Mouse (Mus musculus) heart, embryonic 15.5 days (tissue): ENCODE measurements around the gene Ypel3. TPM values are rescaled to one million over a fixed set of nuclear protein-coding genes. Genes with fewer than 3 reads are reported as not detected.

Source experiments
- ATAC-seq: fragments of 200-750 bp; cut with Nextera tagmentation; replicated peaks from 2 replicates; pipeline ENCODE4 v1.8.0; 2017; ENCODE audit warnings: low read depth, moderate TSS enrichment; ENCODE audit not compliant: insufficient number of reproducible peaks, insufficient read depth, low FRiP score
- H3K27ac ChIP-seq: fragments of 300-500 bp; sonication (generic); 2 replicates; pipeline ENCODE4 v1.5.1; 2015; ENCODE audit warnings: mild to moderate bottlenecking, inconsistent platforms
- H3K27me3 ChIP-seq: fragments of 300-500 bp; sonication (generic); 2 replicates; pipeline ENCODE4 v1.6.1; 2015; ENCODE audit warnings: inconsistent platforms
- H3K36me3 ChIP-seq: fragments of 300-500 bp; sonication (generic); 2 replicates; pipeline ENCODE4 v1.6.1; 2015; ENCODE audit warnings: mild to moderate bottlenecking, inconsistent platforms
- H3K4me1 ChIP-seq: fragments of 300-500 bp; sonication (generic); replicated peaks from 2 replicates; pipeline ENCODE4 v1.6.1; 2015; ENCODE audit warnings: inconsistent platforms
- H3K4me2 ChIP-seq: fragments of 300-500 bp; sonication (generic); 2 replicates; pipeline ENCODE4 v1.6.1; 2015; ENCODE audit warnings: inconsistent platforms, mild to moderate bottlenecking, moderate library complexity
- H3K4me3 ChIP-seq: fragments of 300-500 bp; sonication (generic); 2 replicates; pipeline ENCODE4 v1.5.1; 2015; ENCODE audit warnings: mild to moderate bottlenecking, inconsistent platforms
- H3K9ac ChIP-seq: fragments of 300-500 bp; sonication (generic); 2 replicates; pipeline ENCODE4 v1.6.1; 2015; ENCODE audit warnings: mild to moderate bottlenecking, inconsistent platforms
- H3K9me3 ChIP-seq: fragments of 300-500 bp; sonication (generic); replicated peaks from 2 replicates; pipeline ENCODE4 v1.6.1; 2016; ENCODE audit warnings: inconsistent platforms
- WGBS: fragments of 180-500 bp; shearing (Covaris S2); methylation state at CpG from one replicate; pipeline ENCODE4 v1.1.7; 2015; ENCODE audit warnings: mixed read lengths; 5-methylcytosine and 5-hydroxymethylcytosine counted together
- polyA plus RNA-seq: library from polyadenylated mRNA; unstranded; fragments of >200 nt; fragmentation: Nextera tagmentation; extraction: Ambion mirVana; gene quantifications from 2 replicates; pipeline ENCODE4 v1.2.1, GENCODE M21; 2015

The Ypel3 gene
- polyA plus RNA-seq, 1 experiment from 2014 or later: 78.1 TPM

GRCm38 (mm10) chr7:126780971-126781635 is 4.3 kb downstream of the Ypel3 start, which contains the start of gene Tbx6:
Tbx6 (plus strand) TSS chr7:126781483.
- H3K9ac ChIP-seq: peak within 1 kb of the TSS; percentile 58

DNA sequence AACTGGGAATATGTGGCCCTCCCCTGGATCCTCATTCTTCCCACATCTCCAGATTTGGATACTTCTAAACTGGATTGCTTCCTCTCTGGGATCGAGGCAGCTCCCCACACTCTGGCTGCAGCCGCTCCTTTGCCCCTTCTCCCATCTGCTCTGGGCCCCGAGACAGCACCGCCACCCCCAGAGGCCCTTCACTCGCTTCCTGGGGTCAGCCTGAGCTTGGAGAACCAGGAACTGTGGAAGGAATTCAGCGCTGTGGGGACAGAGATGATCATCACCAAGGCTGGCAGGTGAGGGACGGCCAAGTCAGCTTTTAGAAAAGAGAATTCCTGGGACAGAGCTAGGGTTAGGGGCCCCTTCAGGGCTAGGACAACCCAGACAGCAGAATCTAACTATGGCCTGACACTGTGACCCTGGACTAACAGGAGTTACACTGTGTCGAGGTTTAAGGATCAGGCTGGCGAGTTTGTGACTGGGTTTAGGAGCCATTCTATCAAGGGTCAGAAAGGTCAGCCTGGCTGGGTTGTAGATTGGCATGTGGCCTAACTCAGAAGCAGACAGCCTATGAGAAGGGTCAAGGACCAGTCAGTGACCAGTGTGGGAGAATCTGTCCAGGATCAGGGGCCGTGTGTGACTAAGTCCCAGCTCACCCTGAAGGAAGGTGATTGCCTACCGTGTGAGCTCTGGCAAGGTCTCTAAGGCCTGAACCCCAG is 5.1 kb downstream of the Ypel3 start:
- H3K27ac ChIP-seq: no peak overlapping the region
- 39% methylated on average over 11 of the region's 11 CpGs for WGBS
- peak overlapping the region; percentile 52; the same call in 1 of the 2 replicates for H3K4me3 ChIP-seq
- no peak for ATAC-seq
- no peaks in the 10 kb centered on the region for H3K27me3 ChIP-seq
- peak overlapping the region; percentile 91 for H3K4me2 ChIP-seq
- peak overlapping the region; percentile 58 for H3K9ac ChIP-seq
- peaks cover 27% of the 10 kb centered on the region for H3K36me3 ChIP-seq
- no peaks in the 10 kb centered on the region for H3K9me3 ChIP-seq
- peaks cover 35% of the 10 kb centered on the region for H3K4me1 ChIP-seq

More at GRCm38 (mm10) chr7:126780971-126781635, 4.3 kb downstream of the Ypel3 start, which contains the start of gene Tbx6:
- Histone ChIP-seq H3K27me3 (no peaks in the 10 kb centered on the region), H3K4me2 (peak within 1 kb of the TSS; percentile 91), H3K36me3 (peaks cover 20% of the 10 kb centered on the region), H3K27ac (peak within 1 kb of the TSS; percentile 38; the same call in 1 of the 2 replicates), H3K4me1 (peaks cover 40% of the 10 kb centered on the region), H3K9me3 (no peaks in the 10 kb centered on the region), H3K4me3 (peak within 1 kb of the TSS; percentile 52)
- ATAC-seq: no peak
- 6% methylated on average over 22 of the region's 22 CpGs for WGBS

DNA sequence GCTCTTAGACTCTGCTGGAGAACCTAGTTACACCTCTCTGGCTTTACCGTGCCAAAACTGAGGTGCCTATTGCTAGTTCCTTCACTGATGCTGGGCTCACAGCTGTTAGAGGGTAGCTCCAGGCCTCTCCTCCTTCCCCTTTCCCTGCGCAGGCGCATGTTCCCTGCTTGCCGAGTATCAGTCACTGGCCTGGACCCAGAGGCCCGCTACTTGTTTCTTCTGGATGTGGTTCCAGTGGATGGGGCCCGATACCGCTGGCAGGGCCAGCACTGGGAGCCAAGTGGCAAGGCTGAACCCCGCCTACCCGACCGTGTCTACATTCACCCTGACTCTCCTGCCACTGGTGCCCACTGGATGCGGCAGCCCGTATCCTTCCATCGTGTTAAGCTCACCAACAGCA is 5.9 kb downstream of the Ypel3 start:
- no peak for ATAC-seq
- Histone ChIP-seq H3K4me2 (no peak overlapping the region), H3K9me3 (no peaks in the 10 kb centered on the region), H3K4me1 (peaks cover 26% of the 10 kb centered on the region), H3K27ac (no peak overlapping the region), H3K9ac (no peak overlapping the region), H3K36me3 (peaks cover 36% of the 10 kb centered on the region), H3K27me3 (no peaks in the 10 kb centered on the region), H3K4me3 (no peak overlapping the region)
- 78% methylated on average over 13 of the region's 13 CpGs for WGBS

DNA sequence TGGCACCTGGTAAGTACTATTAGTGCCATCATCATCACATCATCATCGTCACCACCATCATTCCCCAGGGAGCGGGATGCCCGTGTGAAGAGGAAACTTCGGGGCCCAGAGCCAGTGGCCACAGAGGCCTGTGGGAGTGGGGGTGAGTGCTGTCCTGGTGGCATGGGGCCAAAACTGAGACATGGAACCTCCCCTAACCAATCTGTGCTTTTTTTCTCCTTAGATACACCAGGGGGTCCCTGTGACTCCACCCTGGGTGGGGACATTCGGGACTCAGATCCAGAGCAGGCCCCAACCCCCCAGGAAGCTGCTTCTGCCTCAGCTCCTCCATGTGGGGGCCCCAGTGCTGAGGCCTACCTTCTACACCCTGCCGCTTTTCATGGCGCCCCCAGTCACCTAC is 7.7 kb downstream of the Ypel3 start:
- peaks cover 52% of the 10 kb centered on the region for H3K36me3 ChIP-seq
- H3K9me3 ChIP-seq: no peaks in the 10 kb centered on the region
- H3K4me1 ChIP-seq: peaks cover 21% of the 10 kb centered on the region
- no peak overlapping the region for H3K27ac ChIP-seq
- no peak overlapping the region for H3K4me3 ChIP-seq
- 80% methylated on average over 7 of the region's 7 CpGs for WGBS
- no peaks in the 10 kb centered on the region for H3K27me3 ChIP-seq
- ATAC-seq: no peak
- no peak overlapping the region for H3K4me2 ChIP-seq
- no peak overlapping the region for H3K9ac ChIP-seq

GRCm38 (mm10) chr7:126785056-126785455 is 8.3 kb downstream of the Ypel3 start:
- H3K9ac ChIP-seq: no peak overlapping the region
- H3K9me3 ChIP-seq: no peaks in the 10 kb centered on the region
- ATAC-seq: no peak
- H3K4me3 ChIP-seq: no peak overlapping the region
- 58% methylated on average over 4 of the region's 4 CpGs for WGBS
- no peak overlapping the region for H3K4me2 ChIP-seq
- H3K27me3 ChIP-seq: no peaks in the 10 kb centered on the region
- H3K4me1 ChIP-seq: peaks cover 15% of the 10 kb centered on the region
- H3K36me3 ChIP-seq: peaks cover 57% of the 10 kb centered on the region
- H3K27ac ChIP-seq: no peak overlapping the region

DNA sequence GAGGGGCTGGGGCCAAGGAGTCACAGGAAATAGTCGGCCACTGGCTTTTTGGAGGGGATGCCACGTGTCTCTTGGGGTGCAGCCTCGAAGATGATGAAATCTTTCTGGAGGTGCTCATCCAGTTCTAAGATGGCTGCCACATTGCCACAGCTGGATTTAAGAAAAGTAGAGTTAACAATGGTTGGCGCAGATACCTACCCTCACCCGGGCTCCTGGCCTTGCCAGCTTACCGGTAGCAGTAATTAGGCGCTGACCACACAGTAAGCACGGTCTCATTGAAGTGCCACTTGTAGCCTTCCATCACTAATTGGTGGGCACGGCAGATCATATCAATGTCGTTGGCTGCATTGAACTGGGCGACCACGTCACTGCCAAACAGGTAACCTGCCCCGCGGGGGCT is 9.4 kb downstream of the Ypel3 start:
- 88% methylated on average over 14 of the region's 14 CpGs for WGBS
- no peaks in the 10 kb centered on the region for H3K9me3 ChIP-seq
- no peak overlapping the region for H3K9ac ChIP-seq
- H3K36me3 ChIP-seq: peaks cover 59% of the 10 kb centered on the region
- H3K27me3 ChIP-seq: no peaks in the 10 kb centered on the region
- H3K4me3 ChIP-seq: no peak overlapping the region
- no peak overlapping the region for H3K27ac ChIP-seq
- peaks cover 14% of the 10 kb centered on the region for H3K4me1 ChIP-seq
- no peak overlapping the region for H3K4me2 ChIP-seq
- ATAC-seq: no peak

GRCm38 (mm10) chr7:126789141-126789540 is 12.4 kb downstream of the Ypel3 start:
- Histone ChIP-seq H3K9me3 (no peaks in the 10 kb centered on the region), H3K9ac (no peak overlapping the region), H3K36me3 (peaks cover 59% of the 10 kb centered on the region), H3K27ac (no peak overlapping the region), H3K4me2 (no peak overlapping the region), H3K27me3 (no peaks in the 10 kb centered on the region), H3K4me1 (peaks cover 17% of the 10 kb centered on the region), H3K4me3 (no peak overlapping the region)
- ATAC-seq: no peak
- WGBS: 85% methylated on average over 4 of the region's 4 CpGs

GRCm38 (mm10) chr7:126791851-126792720 is 15.3 kb downstream of the Ypel3 start, which contains the start of gene Ppp4c:
Ppp4c (minus strand) TSS chr7:126792496.
- peak; percentile 90 for ATAC-seq
- Histone ChIP-seq H3K4me3 (peak within 1 kb of the TSS; percentile 68), H3K27ac (peak within 1 kb of the TSS; percentile 97), H3K27me3 (no peaks in the 10 kb centered on the region), H3K9me3 (no peaks in the 10 kb centered on the region), H3K4me2 (peak within 1 kb of the TSS; percentile 80), H3K36me3 (peaks cover 56% of the 10 kb centered on the region), H3K4me1 (peaks cover 47% of the 10 kb centered on the region), H3K9ac (peak within 1 kb of the TSS; percentile 88)
- under 1% methylated on average over 83 of the region's 83 CpGs for WGBS

- H3K4me3 ChIP-seq: peak overlapping the region; percentile 68
- ATAC-seq: no peak
- H3K9me3 ChIP-seq: no peaks in the 10 kb centered on the region
- H3K4me1 ChIP-seq: peaks cover 55% of the 10 kb centered on the region
- WGBS: 18% methylated on average over 11 of the region's 11 CpGs
- peak overlapping the region; percentile 80 for H3K4me2 ChIP-seq
- peaks cover 49% of the 10 kb centered on the region for H3K36me3 ChIP-seq
- H3K27me3 ChIP-seq: no peaks in the 10 kb centered on the region
- peak overlapping the region; percentile 97 for H3K27ac ChIP-seq
- H3K9ac ChIP-seq: peak overlapping the region; percentile 29
Observed at GRCm38 (mm10) chr7:126792721-126793443, 16.1 kb downstream of the Ypel3 start.

GRCm38 (mm10) chr7:126793456-126794270 is 16.9 kb downstream of the Ypel3 start:
- no peaks in the 10 kb centered on the region for H3K9me3 ChIP-seq
- no peaks in the 10 kb centered on the region for H3K27me3 ChIP-seq
- H3K36me3 ChIP-seq: peaks cover 42% of the 10 kb centered on the region
- WGBS: 74% methylated on average over 4 of the region's 4 CpGs
- H3K9ac ChIP-seq: no peak overlapping the region
- H3K27ac ChIP-seq: peak overlapping the region; percentile 97
- no peak overlapping the region for H3K4me2 ChIP-seq
- H3K4me3 ChIP-seq: no peak overlapping the region
- no peak for ATAC-seq
- peaks cover 55% of the 10 kb centered on the region for H3K4me1 ChIP-seq
